Comparison of ENCODE assay signal across 38 mouse cellular contexts in genomic region chr14:50707073-50707472, GRCm38 (mm10). TPM values are rescaled to one million over a fixed set of nuclear protein-coding genes. Genes with fewer than 3 reads are reported as not detected.
"Had no signal": no experiment of that assay in that cellular context is flagged by ENCODE, and none has a peak within 500 bp of the region (broad histone marks: within the 10 kb centered on the region; RNA-seq: fewer than 3 reads in every experiment).

Gene Olfr748 (plus strand): TSS chr14:50707373.

- H3K27me3 ChIP-seq: limb, embryonic 12.5 days; limb, embryonic 13.5 days; limb, embryonic 15.5 days; liver, embryonic 12.5 days; liver, embryonic 13.5 days; liver, embryonic 15.5 days; lung, embryonic 15.5 days; megakaryocyte, embryonic 14.5 days; midbrain, embryonic 12.5 days; midbrain, embryonic 13.5 days; midbrain, embryonic 15.5 days; neural tube, embryonic 12.5 days had no signal

- H3K4me1 ChIP-seq: limb, embryonic 10.5 days; limb, embryonic 12.5 days; limb, embryonic 13.5 days; limb, embryonic 15.5 days; liver, embryonic 12.5 days; liver, embryonic 13.5 days; liver, embryonic 15.5 days; lung, embryonic 15.5 days; megakaryocyte, embryonic 14.5 days; midbrain, embryonic 10.5 days; midbrain, embryonic 12.5 days; midbrain, embryonic 13.5 days; midbrain, embryonic 15.5 days; neural tube, embryonic 12.5 days had no signal

- H3K4me2 ChIP-seq: limb, embryonic 12.5 days; limb, embryonic 13.5 days; limb, embryonic 15.5 days; liver, embryonic 11.5 days; liver, embryonic 12.5 days; liver, embryonic 13.5 days; liver, embryonic 15.5 days; lung, embryonic 14.5 days; lung, embryonic 15.5 days; midbrain, embryonic 11.5 days; midbrain, embryonic 12.5 days; midbrain, embryonic 13.5 days; midbrain, embryonic 15.5 days; neural tube, embryonic 12.5 days had no signal

- H3K9me3 ChIP-seq: limb, embryonic 10.5 days; limb, embryonic 12.5 days; limb, embryonic 13.5 days; limb, embryonic 15.5 days; liver, embryonic 12.5 days; liver, embryonic 13.5 days; liver, embryonic 15.5 days; lung, embryonic 15.5 days; megakaryocyte, embryonic 14.5 days; midbrain, embryonic 10.5 days; midbrain, embryonic 12.5 days; midbrain, embryonic 13.5 days; midbrain, embryonic 15.5 days; neural tube, embryonic 12.5 days had no signal

- H3K36me3 ChIP-seq: limb, embryonic 10.5 days; limb, embryonic 12.5 days; limb, embryonic 13.5 days; limb, embryonic 15.5 days; liver, embryonic 12.5 days; liver, embryonic 13.5 days; liver, embryonic 15.5 days; lung, embryonic 15.5 days; midbrain, embryonic 10.5 days; midbrain, embryonic 12.5 days; midbrain, embryonic 13.5 days; midbrain, embryonic 15.5 days; neural tube, embryonic 12.5 days had no signal

- ATAC-seq: liver, embryonic 12.5 days; liver, postnatal 0 days; midbrain, embryonic 13.5 days; midbrain, embryonic 15.5 days; midbrain, embryonic 16.5 days had no signal

- DNase-seq: left cerebral cortex, postnatal 4 days; liver; liver, embryonic 13.5 days; liver, postnatal 0 days; lung, adult 2 months; lung, embryonic 14.5 days; lung, postnatal 10 days; lung, postnatal 14 days; lung, postnatal 36 days; lung, postnatal 4 days; midbrain, embryonic 14.5 days had no signal

- H3K9ac ChIP-seq: limb, embryonic 12.5 days; limb, embryonic 13.5 days; limb, embryonic 15.5 days; liver, embryonic 12.5 days; liver, embryonic 13.5 days; liver, embryonic 14.5 days; liver, embryonic 15.5 days; liver, postnatal 0 days; lung, embryonic 14.5 days; lung, embryonic 15.5 days; midbrain, embryonic 12.5 days; midbrain, embryonic 13.5 days; midbrain, embryonic 15.5 days; neural tube, embryonic 12.5 days had no signal

- H3K4me3 ChIP-seq: left cerebral cortex, adult 2 months; limb, embryonic 10.5 days; limb, embryonic 12.5 days; limb, embryonic 13.5 days; limb, embryonic 15.5 days; liver, embryonic 12.5 days; liver, embryonic 13.5 days; liver, embryonic 15.5 days; lung, embryonic 15.5 days; megakaryocyte, embryonic 14.5 days; midbrain, embryonic 10.5 days; midbrain, embryonic 12.5 days; midbrain, embryonic 13.5 days; midbrain, embryonic 15.5 days; myocyte; neural tube, embryonic 12.5 days had no signal

- H3K27ac ChIP-seq: left cerebral cortex, adult 2 months; limb, embryonic 10.5 days; limb, embryonic 12.5 days; limb, embryonic 13.5 days; limb, embryonic 15.5 days; liver, embryonic 12.5 days; liver, embryonic 13.5 days; liver, embryonic 14.5 days; liver, embryonic 15.5 days; lung, embryonic 15.5 days; macrophage; midbrain, embryonic 10.5 days; midbrain, embryonic 12.5 days; midbrain, embryonic 13.5 days; midbrain, embryonic 15.5 days; neural tube, embryonic 12.5 days had no signal

RNA-seq across cellular contexts. Expression of gene Olfr748, which starts in this region (rescaled TPM):
- polyA plus RNA-seq: limb, embryonic 10.5 days; limb, embryonic 11.5 days; limb, embryonic 12.5 days; limb, embryonic 13.5 days; limb, embryonic 14.5 days; limb, embryonic 15.5 days; liver, adult 2 months; liver, embryonic 11.5 days; liver, embryonic 12.5 days; liver, embryonic 13.5 days; liver, embryonic 14.5 days; liver, embryonic 15.5 days; liver, embryonic 16.5 days; liver, postnatal 0 days; lung, adult 2 months; lung, embryonic 14.5 days; lung, embryonic 15.5 days; lung, embryonic 16.5 days; macrophage; midbrain, embryonic 10.5 days; midbrain, embryonic 11.5 days; midbrain, embryonic 12.5 days; midbrain, embryonic 13.5 days; midbrain, embryonic 14.5 days; midbrain, embryonic 15.5 days; midbrain, embryonic 16.5 days; midbrain, postnatal 0 days; myocyte; neural tube, embryonic 11.5 days; neural tube, embryonic 12.5 days had no signal
